Mouse (Mus musculus): ENCODE data around the gene Apoe. TPM values are rescaled to one million over a fixed set of nuclear protein-coding genes. Genes with fewer than 3 reads are reported as not detected.

Gene Apoe
- total and polyA plus RNA-seq, 2 experiments from 2014 or later: 2,139 to 2,613 TPM

GRCm38 (mm10) chr7:19696336-19696873 is 2.6 kb downstream of the Apoe start:
- no peaks in the 10 kb centered on the region for H3K9me3 ChIP-seq (ENCODE audit: low read length)
- H3K36me3 ChIP-seq (ENCODE audit: insufficient read depth, low read length): peaks cover under 1% of the 10 kb centered on the region; the same call in 1 of the 2 replicates
- no peak for ATAC-seq (ENCODE audit: low FRiP score)
- H3K4me1 ChIP-seq (ENCODE audit: insufficient read depth, low read length): 0 out of 2 replicates have a peak, but pooled peaks cover 6% of the 10 kb centered on the region
- H3K4me2 ChIP-seq (ENCODE audit: low read depth, low read length, poor library complexity, severe bottlenecking): peak overlapping the region; percentile 24; the same call in 1 of the 2 replicates
- H3K27me3 ChIP-seq (ENCODE audit: insufficient read depth, low read length): no peaks in the 10 kb centered on the region
- WGBS: 95% methylated on average over 34 of the region's 34 CpGs
- H3K9ac ChIP-seq (replicated peaks; ENCODE audit: low read length, poor library complexity, severe bottlenecking): no peak overlapping the region
- no peak for DNase-seq (ENCODE audit: low spot score)
- TF ChIP-seq CTCF (IDR thresholded peaks at IDR 0.05): no peak; the same call in 1 of the 2 replicates
- no peak overlapping the region for H3K27ac ChIP-seq (ENCODE audit: low read depth, low read length)
- no peak overlapping the region for H3K4me3 ChIP-seq (ENCODE audit: low read depth, low read length)

DNA sequence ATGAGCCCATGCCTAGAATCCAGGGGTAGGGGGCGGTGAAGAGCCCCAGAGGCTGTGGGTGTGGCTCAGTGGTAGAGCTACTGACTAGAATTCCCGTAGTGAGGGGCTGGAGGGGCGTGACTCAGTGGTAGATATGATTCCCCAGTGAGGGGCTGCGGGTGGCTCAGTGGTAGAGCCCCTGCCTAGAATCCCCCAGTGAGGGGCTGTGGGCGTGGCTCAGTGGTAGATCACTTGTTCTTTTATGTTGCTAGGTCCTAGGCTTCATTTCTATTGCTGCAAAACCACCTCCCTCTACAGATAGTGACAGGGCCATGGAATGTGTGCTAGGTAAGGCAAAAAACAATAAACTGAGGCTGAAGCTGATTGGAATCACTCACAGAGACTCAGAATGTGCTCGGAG is 3.1 kb downstream of the Apoe start:
- no peak for TF ChIP-seq CTCF (IDR thresholded peaks at IDR 0.05)
- no peaks in the 10 kb centered on the region for H3K9me3 ChIP-seq (ENCODE audit: low read length)
- H3K27ac ChIP-seq (ENCODE audit: low read depth, low read length): no peak overlapping the region
- WGBS: 89% methylated on average over 6 of the region's 6 CpGs
- ATAC-seq (ENCODE audit: low FRiP score) (no peak), DNase-seq (ENCODE audit: low spot score) (no peak)
- 0 out of 2 replicates have a peak, but pooled peaks cover 6% of the 10 kb centered on the region for H3K4me1 ChIP-seq (ENCODE audit: insufficient read depth, low read length)
- H3K9ac ChIP-seq (replicated peaks; ENCODE audit: low read length, poor library complexity, severe bottlenecking): no peak overlapping the region
- H3K4me3 ChIP-seq (ENCODE audit: low read depth, low read length): no peak overlapping the region
- no peaks in the 10 kb centered on the region for H3K27me3 ChIP-seq (ENCODE audit: insufficient read depth, low read length)
- H3K4me2 ChIP-seq (ENCODE audit: low read depth, low read length, poor library complexity, severe bottlenecking): no peak overlapping the region
- H3K36me3 ChIP-seq (ENCODE audit: insufficient read depth, low read length): no peaks in the 10 kb centered on the region

DNA sequence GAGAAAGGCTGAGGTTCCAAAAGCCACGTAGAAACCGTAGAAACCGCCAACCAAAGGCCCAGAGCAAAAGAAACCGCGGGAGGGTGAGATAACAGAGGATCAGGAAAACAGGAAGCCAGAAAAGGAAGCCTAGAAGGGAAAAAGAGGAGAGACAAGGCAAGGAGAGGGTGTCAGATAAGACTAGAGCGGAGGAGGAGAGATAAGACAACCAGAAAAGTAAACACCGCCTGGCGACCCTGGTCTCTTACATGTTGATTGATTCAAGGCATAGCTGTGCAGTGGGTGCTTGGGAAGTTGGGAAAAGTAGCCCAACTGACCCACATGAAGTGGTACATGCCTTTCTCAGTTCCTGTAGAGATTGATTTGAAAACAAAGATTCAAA is 3.8 kb downstream of the Apoe start:
- H3K4me3 ChIP-seq (ENCODE audit: low read depth, low read length): no peak overlapping the region
- H3K4me1 ChIP-seq (ENCODE audit: insufficient read depth, low read length): 0 out of 2 replicates have a peak, but pooled peaks cover 6% of the 10 kb centered on the region
- H3K9ac ChIP-seq (replicated peaks; ENCODE audit: low read length, poor library complexity, severe bottlenecking): no peak overlapping the region
- DNase-seq (ENCODE audit: low spot score) (no peak), ATAC-seq (ENCODE audit: low FRiP score) (no peak)
- H3K36me3 ChIP-seq (ENCODE audit: insufficient read depth, low read length): no peaks in the 10 kb centered on the region
- no peak for TF ChIP-seq CTCF (IDR thresholded peaks at IDR 0.05)
- H3K27me3 ChIP-seq (ENCODE audit: insufficient read depth, low read length): no peaks in the 10 kb centered on the region
- H3K27ac ChIP-seq (ENCODE audit: low read depth, low read length): peak overlapping the region; percentile 44
- WGBS: 63% methylated on average over 8 of the region's 8 CpGs
- no peak overlapping the region for H3K4me2 ChIP-seq (ENCODE audit: low read depth, low read length, poor library complexity, severe bottlenecking)
- H3K9me3 ChIP-seq (ENCODE audit: low read length): no peaks in the 10 kb centered on the region

DNA sequence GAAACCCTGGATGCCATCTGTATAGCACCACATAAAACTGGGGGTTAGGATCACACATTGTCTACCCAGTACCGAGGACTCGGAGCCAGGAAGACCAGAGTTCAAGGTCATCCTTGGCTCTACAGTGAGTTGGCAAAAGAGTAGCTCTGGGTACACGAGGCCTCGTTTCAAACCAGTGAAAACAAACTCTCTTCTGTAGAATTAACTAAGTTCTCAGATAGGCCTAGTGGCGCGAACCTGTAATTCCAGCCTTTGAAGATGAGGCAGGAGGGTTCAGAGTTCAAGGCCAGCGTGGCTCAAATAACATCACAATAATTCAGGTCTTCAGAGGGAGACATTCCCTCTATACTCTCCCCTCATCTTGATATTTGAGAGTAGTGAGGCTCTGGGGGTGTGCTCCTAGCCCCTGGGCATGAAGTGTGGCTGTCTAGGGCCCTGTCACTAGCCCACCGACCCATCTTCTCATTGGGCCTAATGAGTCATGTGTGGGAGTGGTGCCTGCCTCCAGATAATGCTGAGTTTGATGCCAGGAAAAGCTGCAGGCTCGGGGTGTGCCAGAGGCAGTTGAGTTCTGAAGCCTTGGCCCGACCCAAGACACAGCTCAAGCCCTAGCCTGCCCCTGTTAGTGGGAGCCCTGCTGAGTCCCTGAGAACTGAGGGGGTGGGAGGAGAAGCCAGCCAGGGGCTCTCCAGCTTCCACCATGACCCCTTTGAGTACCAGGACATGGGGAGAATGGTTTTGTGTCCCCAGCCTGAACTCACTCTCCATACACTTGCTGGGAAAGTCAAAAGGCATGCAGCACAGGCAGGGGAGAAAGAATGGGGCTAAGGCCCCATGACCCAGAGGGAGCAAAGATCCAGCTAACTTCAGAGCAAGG is 4.4 kb downstream of the Apoe start:
- Histone ChIP-seq H3K4me2 (ENCODE audit: low read depth, low read length, poor library complexity, severe bottlenecking) (no peak overlapping the region), H3K27ac (ENCODE audit: low read depth, low read length) (peak overlapping the region; percentile 44), H3K9ac (replicated peaks; ENCODE audit: low read length, poor library complexity, severe bottlenecking) (no peak overlapping the region), H3K4me1 (ENCODE audit: insufficient read depth, low read length) (0 out of 2 replicates have a peak, but pooled peaks cover 6% of the 10 kb centered on the region), H3K27me3 (ENCODE audit: insufficient read depth, low read length) (no peaks in the 10 kb centered on the region), H3K9me3 (ENCODE audit: low read length) (no peaks in the 10 kb centered on the region), H3K4me3 (ENCODE audit: low read depth, low read length) (no peak overlapping the region), H3K36me3 (ENCODE audit: insufficient read depth, low read length) (no peaks in the 10 kb centered on the region)
- no peak for ATAC-seq (ENCODE audit: low FRiP score)
- peak; percentile 18 for DNase-seq (ENCODE audit: low spot score)
- no peak for TF ChIP-seq CTCF (IDR thresholded peaks at IDR 0.05)
- 87% methylated on average over 10 of the region's 10 CpGs for WGBS

DNA sequence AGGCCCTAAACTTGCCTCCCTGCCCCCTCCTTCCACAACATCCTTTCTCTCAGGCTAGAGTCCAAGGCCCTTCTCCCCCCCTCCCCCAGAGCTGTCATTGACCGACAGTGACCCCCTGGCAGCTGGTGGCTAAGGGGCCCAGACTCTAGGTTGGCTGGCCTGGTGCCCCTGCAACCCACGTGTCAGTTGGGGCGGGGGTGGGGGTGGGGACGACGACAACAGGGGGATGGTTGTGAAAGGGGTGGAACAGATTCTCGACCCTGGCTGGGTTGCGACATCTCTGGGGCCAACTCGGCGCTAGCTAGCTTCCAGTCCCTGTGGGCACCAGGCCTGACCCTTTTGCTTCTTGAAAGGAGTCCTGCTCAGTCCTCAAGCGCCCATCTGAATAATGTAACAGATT is 5.6 kb downstream of the Apoe start:
- Histone ChIP-seq H3K9ac (replicated peaks; ENCODE audit: low read length, poor library complexity, severe bottlenecking) (no peak overlapping the region), H3K36me3 (ENCODE audit: insufficient read depth, low read length) (no peaks in the 10 kb centered on the region), H3K27ac (ENCODE audit: low read depth, low read length) (peak overlapping the region; percentile 44), H3K4me1 (ENCODE audit: insufficient read depth, low read length) (no peaks in the 10 kb centered on the region), H3K4me2 (ENCODE audit: low read depth, low read length, poor library complexity, severe bottlenecking) (no peak overlapping the region), H3K4me3 (ENCODE audit: low read depth, low read length) (no peak overlapping the region), H3K27me3 (ENCODE audit: insufficient read depth, low read length) (no peaks in the 10 kb centered on the region), H3K9me3 (ENCODE audit: low read length) (no peaks in the 10 kb centered on the region)
- WGBS: 36% methylated on average over 9 of the region's 10 CpGs
- DNase-seq (ENCODE audit: low spot score): peak; percentile 83
- no peak for TF ChIP-seq CTCF (IDR thresholded peaks at IDR 0.05)
- ATAC-seq (ENCODE audit: low FRiP score): peak; percentile 79

All from midbrain, postnatal 0 days (tissue).